Mouse (Mus musculus) heart, adult 2 months (tissue): ENCODE measurements around the gene G430095P16Rik.

Experiments used
- CTCF ChIP-seq: fragments of 200-600 bp; IDR thresholded peaks from 2 replicates; pipeline ENCODE4 v1.8.1; 2022; ENCODE audit warnings: antibody characterized with exemption, mild to moderate bottlenecking, moderate library complexity
- EP300 ChIP-seq: fragments of 200-500 bp; IDR thresholded peaks from 2 replicates; pipeline ENCODE4 v1.6.1; 2011; ENCODE audit warnings: low read depth, low read length, control low read depth; ENCODE audit not compliant: insufficient read depth
- POLR2A ChIP-seq: fragments of 200-500 bp; IDR thresholded peaks from 2 replicates; pipeline ENCODE4 v1.6.1; 2011; ENCODE audit warnings: mild to moderate bottlenecking, low read depth, low read length, control low read depth; ENCODE audit not compliant: insufficient read depth

DNA sequence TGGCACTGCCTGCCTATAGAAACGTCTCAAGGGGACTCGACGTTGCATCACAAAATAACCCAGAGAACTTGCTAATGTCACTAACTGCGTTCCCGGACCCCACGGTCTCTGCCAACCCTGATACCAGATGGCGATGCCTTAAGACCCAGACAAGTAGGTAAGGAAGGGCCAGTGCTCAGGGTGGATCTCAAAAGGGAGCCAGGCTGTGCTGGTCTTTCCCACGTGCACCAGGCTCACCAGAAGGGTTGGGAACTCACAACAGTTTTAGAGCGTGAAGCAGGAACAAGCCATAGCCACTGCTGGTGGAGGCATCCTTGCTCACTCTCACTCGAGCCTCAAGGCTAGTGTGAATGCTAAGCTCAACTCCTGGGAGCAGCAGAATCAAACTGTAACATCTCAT, 44.4 kb downstream of the G430095P16Rik start:
- TF ChIP-seq POLR2A, result no peak
- TF ChIP-seq CTCF, result no peak
- no peak for TF ChIP-seq EP300
